Comparison of ENCODE assay signal across 22 mouse cellular contexts in the genomic region with DNA sequence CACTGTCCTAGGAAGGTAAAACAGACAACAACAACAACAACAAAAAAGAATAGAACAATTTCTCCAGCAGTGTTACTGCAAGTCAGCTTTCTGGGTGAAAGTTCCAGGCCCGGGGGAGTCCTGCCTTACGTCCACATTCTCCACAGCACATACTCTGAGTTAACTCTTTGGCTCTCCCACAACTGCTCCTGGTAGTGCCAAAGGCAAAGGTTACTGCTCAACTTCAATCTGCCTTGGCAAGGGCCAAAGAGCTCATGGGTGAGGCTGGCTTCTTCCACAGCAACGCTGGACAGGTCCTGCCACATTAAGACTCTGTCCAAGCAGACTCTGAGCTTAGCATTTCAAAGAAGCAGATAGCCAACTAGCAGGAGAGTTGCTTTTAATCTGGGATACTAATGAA. TPM values are rescaled to one million over a fixed set of nuclear protein-coding genes. Genes with fewer than 3 reads are reported as not detected.
DNase-seq lines count a peak whose midpoint lies in the region; ATAC-seq and TF ChIP-seq lines count a peak whose summit lies in the region.
"Had no signal": no experiment of that assay in that cellular context is flagged by ENCODE, and none has a peak within 500 bp of the region (broad histone marks: within the 10 kb centered on the region; RNA-seq: fewer than 3 reads in every experiment).

No protein-coding gene starts in this region.

- H3K4me3 ChIP-seq in kidney, embryonic 16.5 days (ENCODE audit: low read length), result no peak overlapping the region
- H3K4me3 ChIP-seq in liver, postnatal 0 days (ENCODE audit: low read depth, low read length), result no peak overlapping the region
- H3K4me3 ChIP-seq: heart, embryonic 12.5 days; midbrain, embryonic 10.5 days; neural tube, embryonic 12.5 days had no signal

- H3K9me3 ChIP-seq in kidney, embryonic 16.5 days (ENCODE audit: low read length), result no peaks in the 10 kb centered on the region
- H3K9me3 ChIP-seq in liver, postnatal 0 days (ENCODE audit: low read length), result no peaks in the 10 kb centered on the region
- H3K9me3 ChIP-seq: heart, embryonic 12.5 days; midbrain, embryonic 10.5 days; neural tube, embryonic 12.5 days had no signal

- peak; percentile 42 for DNase-seq in adrenal gland, adult 2 months
- DNase-seq in adrenal gland, postnatal 4 days (ENCODE audit: low spot score in 2 of 2), result no peak
- peak; percentile 60 for DNase-seq in kidney, adult 18-20 months
- DNase-seq in kidney, postnatal 14 days, result peak; percentile 71
- no peak for DNase-seq in liver, postnatal 0 days
- no peak for DNase-seq in urinary bladder, postnatal 10 days (ENCODE audit: low spot score)
- DNase-seq: cerebellum, postnatal 14 days; gastrocnemius, postnatal 36 days; lung, postnatal 36 days; thymus, postnatal 4 days had no signal

- WGBS in kidney, embryonic 16.5 days, result 72% methylated on average over 3 of the region's 3 CpGs
- 67% methylated on average over 3 of the region's 3 CpGs for WGBS in liver, postnatal 0 days (ENCODE audit: insufficient replicate concordance)

- H3K36me3 ChIP-seq in kidney, embryonic 16.5 days (ENCODE audit: insufficient read depth, low read length), result no peaks in the 10 kb centered on the region
- H3K36me3 ChIP-seq in liver, postnatal 0 days (replicated peaks; ENCODE audit: insufficient read depth, low read length), result no peaks in the 10 kb centered on the region
- H3K36me3 ChIP-seq: heart, embryonic 12.5 days; midbrain, embryonic 10.5 days; neural tube, embryonic 12.5 days had no signal

- no peaks in the 10 kb centered on the region for H3K27me3 ChIP-seq in kidney, embryonic 16.5 days (ENCODE audit: insufficient read depth, low read length)
- H3K27me3 ChIP-seq in liver, postnatal 0 days (ENCODE audit: insufficient read depth, low read length), result no peaks in the 10 kb centered on the region
- H3K27me3 ChIP-seq: heart, embryonic 12.5 days; neural tube, embryonic 12.5 days had no signal

- no peak for TF ChIP-seq CTCF in liver, postnatal 0 days (IDR thresholded peaks at IDR 0.05; ENCODE audit: low read depth)

- no peak overlapping the region for H3K9ac ChIP-seq in kidney, embryonic 16.5 days (replicated peaks; ENCODE audit: low read length)
- H3K9ac ChIP-seq in liver, postnatal 0 days (replicated peaks), result 0 out of 2 replicates have a peak overlapping the region, but pooled peaks have one; percentile 1
- H3K9ac ChIP-seq: heart, embryonic 12.5 days; liver, embryonic 14.5 days; neural tube, embryonic 12.5 days had no signal

- TF ChIP-seq EP300 in liver, postnatal 0 days (IDR thresholded peaks at IDR 0.05; ENCODE audit: low read depth), result no peak

- H3K4me1 ChIP-seq in kidney, embryonic 16.5 days (ENCODE audit: insufficient read depth, low read length), result peaks cover 37% of the 10 kb centered on the region
- peaks cover 72% of the 10 kb centered on the region for H3K4me1 ChIP-seq in liver, postnatal 0 days (ENCODE audit: insufficient read depth)
- H3K4me1 ChIP-seq: neural tube, embryonic 12.5 days had no signal

- no peak overlapping the region for H3K27ac ChIP-seq in kidney, embryonic 16.5 days (ENCODE audit: low read length)
- H3K27ac ChIP-seq in liver, postnatal 0 days (ENCODE audit: low read depth), result 0 out of 2 replicates have a peak overlapping the region, but pooled peaks have one; percentile 13
- H3K27ac ChIP-seq: hindbrain, postnatal 0 days; liver, embryonic 14.5 days; midbrain, embryonic 10.5 days; neural tube, embryonic 12.5 days had no signal

- no peak overlapping the region for H3K4me2 ChIP-seq in kidney, embryonic 16.5 days (replicated peaks; ENCODE audit: low read depth, low read length)
- H3K4me2 ChIP-seq in liver, postnatal 0 days (ENCODE audit: low read depth, low read length), result peak overlapping the region; percentile 93; the same call in 1 of the 2 replicates
- H3K4me2 ChIP-seq: heart, embryonic 12.5 days; neural tube, embryonic 12.5 days had no signal

- no peak for ATAC-seq in kidney, embryonic 16.5 days (ENCODE audit: low FRiP score, low TSS enrichment)
- no peak for ATAC-seq in liver, postnatal 0 days
- ATAC-seq in erythroblast, adult 5-6 weeks (replicated peaks; ENCODE audit: low FRiP score, poor library complexity, severe bottlenecking), result no peak
- ATAC-seq: forebrain, embryonic 14.5 days; hindbrain, postnatal 0 days had no signal

RNA-seq across cellular contexts. Expression of a gene that starts 1.7 kb away (rescaled TPM):
- 100 to 1,000 TPM in 1 of 2 experiments, 10 to 100 TPM in 1; 98.0 to 158 TPM for total RNA-seq in adrenal gland, adult 2 months (2021)
- polyA plus RNA-seq in adrenal gland, adult 2 months (2012; rRNA removed), result 26.2 and 36.3 TPM in 2 replicates
- 10 to 100 TPM; 75.5 to 79.0 TPM for total RNA-seq in adrenal gland, postnatal 4 days (2021)
- polyA plus RNA-seq in kidney, embryonic 16.5 days (2015; fragmentation: Nextera tagmentation; extraction: Ambion mirVana), result 109 and 111 TPM in 2 replicates
- polyA plus RNA-seq in liver, postnatal 0 days (2015; fragmentation: Nextera tagmentation; extraction: Ambion mirVana), result 80.4 and 85.0 TPM in 2 replicates
- 1,227 and 1,297 TPM in 2 replicates for total RNA-seq in erythroblast, adult 5-6 weeks (2015; ENCODE audit: low replicate concordance)
- total RNA-seq in erythroblast, adult 5-6 weeks (2017; ENCODE audit: low replicate concordance), result 2,096 and 2,327 TPM in 2 replicates

RNA-seq across cellular contexts. Expression of a gene that starts 45.3 kb away (rescaled TPM):
- 10 to 100 TPM; 26.3 to 35.8 TPM for total RNA-seq in adrenal gland, adult 2 months (2021)
- polyA plus RNA-seq in adrenal gland, adult 2 months (2012; rRNA removed), result 30.7 and 31.2 TPM in 2 replicates
- 10 to 100 TPM; 54.0 to 57.9 TPM for total RNA-seq in adrenal gland, postnatal 4 days (2021)
- 138 and 144 TPM in 2 replicates for polyA plus RNA-seq in kidney, embryonic 16.5 days (2015; fragmentation: Nextera tagmentation; extraction: Ambion mirVana)
- 22.0 and 24.9 TPM in 2 replicates for polyA plus RNA-seq in liver, postnatal 0 days (2015; fragmentation: Nextera tagmentation; extraction: Ambion mirVana)
- total RNA-seq in erythroblast, adult 5-6 weeks (2015; ENCODE audit: low replicate concordance), result 4.0 and 7.3 TPM in 2 replicates
- 8.2 and 9.4 TPM in 2 replicates for total RNA-seq in erythroblast, adult 5-6 weeks (2017; ENCODE audit: low replicate concordance)

RNA-seq across cellular contexts. Expression of a gene that starts 57.1 kb away (rescaled TPM):
- 1 to 10 TPM in 1 of 2 experiments, under 1 TPM in 1; 0.61 to 1.0 TPM for total RNA-seq in adrenal gland, adult 2 months (2021)
- polyA plus RNA-seq in adrenal gland, adult 2 months (2012; rRNA removed), result not detected in 2 replicates
- total RNA-seq in adrenal gland, postnatal 4 days (2021), result under 1 TPM; 0.65 to 0.76 TPM
- 0.45 TPM in 1 of 2 replicates, not detected in the other for polyA plus RNA-seq in kidney, embryonic 16.5 days (2015; fragmentation: Nextera tagmentation; extraction: Ambion mirVana)
- not detected in 2 replicates for polyA plus RNA-seq in liver, postnatal 0 days (2015; fragmentation: Nextera tagmentation; extraction: Ambion mirVana)
- total RNA-seq in erythroblast, adult 5-6 weeks (2015; ENCODE audit: low replicate concordance), result not detected in 2 replicates
- total RNA-seq in erythroblast, adult 5-6 weeks (2017; ENCODE audit: low replicate concordance), result not detected in 2 replicates
- total RNA-seq: gastrocnemius, postnatal 36 days; heart, postnatal 25 days; hindbrain, postnatal 0 days; MEL; monocyte, adult 5-6 weeks had no signal
- polyA plus RNA-seq: large intestine, adult 2 months; liver, embryonic 14.5 days; neural tube, embryonic 12.5 days had no signal

Comparison
In these comparisons a context has a peak if more than half of its experiments do, and no peak if none do; other contexts are left out.
1. DNase-seq: peak in adrenal gland, adult 2 months (single experiment), kidney, adult 18-20 months (single experiment) and kidney, postnatal 14 days (single experiment); none in adrenal gland, postnatal 4 days (0 of 2), liver, postnatal 0 days (single experiment) and urinary bladder, postnatal 10 days (single experiment).
2. RNA of a gene that starts 1.7 kb away (total RNA-seq): 1,227 to 2,327 TPM in erythroblast, adult 5-6 weeks; 98.0 to 158 TPM in adrenal gland, adult 2 months and 75.5 to 79.0 TPM in adrenal gland, postnatal 4 days; every median in the first group is over 4 times any median in the second.